Mouse (Mus musculus) neural tube, embryonic 15.5 days (tissue): ENCODE results near the gene Pank1. TPM values are rescaled to one million over a fixed set of nuclear protein-coding genes. Genes with fewer than 3 reads are reported as not detected.

Source experiments
- ATAC-seq: fragments of 200-750 bp; cut with Nextera tagmentation; 2 replicates; pipeline ENCODE4 v1.8.0; 2017; ENCODE audit warnings: mild to moderate bottlenecking, moderate TSS enrichment, moderate library complexity; ENCODE audit not compliant: low FRiP score
- H3K27ac ChIP-seq: fragments of 300-500 bp; sonication (generic); replicated peaks from 2 replicates; pipeline ENCODE4 v1.5.1; 2015; ENCODE audit warnings: mild to moderate bottlenecking, inconsistent platforms
- H3K27me3 ChIP-seq: fragments of 300-500 bp; sonication (generic); replicated peaks from 2 replicates; pipeline ENCODE4 v1.6.1; 2015; ENCODE audit warnings: inconsistent platforms
- H3K36me3 ChIP-seq: fragments of 300-500 bp; sonication (generic); 2 replicates; pipeline ENCODE4 v1.6.1; 2015; ENCODE audit warnings: inconsistent platforms
- H3K4me1 ChIP-seq: fragments of 300-500 bp; sonication (generic); 2 replicates; pipeline ENCODE4 v1.6.1; 2015; ENCODE audit warnings: inconsistent platforms
- H3K4me2 ChIP-seq: fragments of 300-500 bp; sonication (generic); 2 replicates; pipeline ENCODE4 v1.6.1; 2015; ENCODE audit warnings: inconsistent platforms, mild to moderate bottlenecking, moderate library complexity
- H3K4me3 ChIP-seq: fragments of 300-500 bp; sonication (generic); replicated peaks from 2 replicates; pipeline ENCODE4 v1.5.1; 2015; ENCODE audit warnings: mild to moderate bottlenecking, inconsistent platforms
- H3K9ac ChIP-seq: fragments of 300-500 bp; sonication (generic); replicated peaks from 2 replicates; pipeline ENCODE4 v1.6.1; 2015; ENCODE audit warnings: mild to moderate bottlenecking, inconsistent platforms
- H3K9me3 ChIP-seq: fragments of 300-500 bp; sonication (generic); replicated peaks from 2 replicates; pipeline ENCODE4 v1.6.1; 2016; ENCODE audit warnings: inconsistent platforms
- WGBS: fragments of 180-500 bp; shearing (Covaris S2); methylation state at CpG from one replicate; pipeline ENCODE4 v1.1.7; 2015; ENCODE audit warnings: mixed read lengths; 5-methylcytosine and 5-hydroxymethylcytosine counted together
- polyA plus RNA-seq: library from polyadenylated mRNA; unstranded; fragments of >200 nt; fragmentation: Nextera tagmentation; extraction: Ambion mirVana; gene quantifications from 2 replicates; pipeline ENCODE4 v1.2.1, GENCODE M21; 2015

Gene Pank1
- polyA plus RNA-seq, 1 experiment from 2014 or later: 10.7 TPM

GRCm38 (mm10) chr19:34877898-34878602 is 1.2 kb downstream of the Pank1 start:
- Histone ChIP-seq H3K9ac (peak overlapping the region; percentile 89), H3K27me3 (no peaks in the 10 kb centered on the region), H3K4me3 (peak overlapping the region; percentile 75), H3K4me1 (peaks cover 25% of the 10 kb centered on the region), H3K4me2 (peak overlapping the region; percentile 81), H3K9me3 (no peaks in the 10 kb centered on the region), H3K27ac (peak overlapping the region; percentile 97), H3K36me3 (no peaks in the 10 kb centered on the region)
- ATAC-seq: peak; percentile 95
- 0% methylated on average over 45 of the region's 45 CpGs for WGBS

- peak overlapping the region; percentile 81 for H3K4me2 ChIP-seq
- ATAC-seq: no peak
- H3K27ac ChIP-seq: no peak overlapping the region
- no peaks in the 10 kb centered on the region for H3K36me3 ChIP-seq
- H3K4me1 ChIP-seq: peaks cover 25% of the 10 kb centered on the region
- no peaks in the 10 kb centered on the region for H3K9me3 ChIP-seq
- no peaks in the 10 kb centered on the region for H3K27me3 ChIP-seq
- H3K4me3 ChIP-seq: no peak overlapping the region
- 79% methylated on average over 7 of the region's 7 CpGs for WGBS
- no peak overlapping the region for H3K9ac ChIP-seq
Observed at GRCm38 (mm10) chr19:34876676-34877075, 2.6 kb downstream of the Pank1 start.

GRCm38 (mm10) chr19:34869375-34869774 is 9.9 kb downstream of the Pank1 start:
- 91% methylated on average over 3 of the region's 3 CpGs for WGBS
- Histone ChIP-seq H3K9ac (no peak overlapping the region), H3K4me3 (no peak overlapping the region), H3K27me3 (no peaks in the 10 kb centered on the region), H3K4me1 (no peaks in the 10 kb centered on the region), H3K27ac (no peak overlapping the region), H3K36me3 (no peaks in the 10 kb centered on the region), H3K9me3 (no peaks in the 10 kb centered on the region; the same call in 1 of the 2 replicates), H3K4me2 (no peak overlapping the region)
- ATAC-seq: no peak

- no peaks in the 10 kb centered on the region for H3K4me1 ChIP-seq
- H3K27ac ChIP-seq: no peak overlapping the region
- no peak overlapping the region for H3K9ac ChIP-seq
- H3K36me3 ChIP-seq: no peaks in the 10 kb centered on the region
- no peak overlapping the region for H3K4me3 ChIP-seq
- H3K9me3 ChIP-seq: no peaks in the 10 kb centered on the region; the same call in 1 of the 2 replicates
- H3K27me3 ChIP-seq: no peaks in the 10 kb centered on the region
- H3K4me2 ChIP-seq: no peak overlapping the region
- WGBS: 93% methylated on average over 8 of the region's 8 CpGs
- no peak for ATAC-seq
Observed at GRCm38 (mm10) chr19:34868093-34868741, 11.0 kb downstream of the Pank1 start.

GRCm38 (mm10) chr19:34863737-34864136 is 15.5 kb downstream of the Pank1 start:
- Histone ChIP-seq H3K27ac (no peak overlapping the region), H3K27me3 (no peaks in the 10 kb centered on the region), H3K4me1 (0 out of 2 replicates have a peak, but pooled peaks cover 2% of the 10 kb centered on the region), H3K9me3 (no peaks in the 10 kb centered on the region; the same call in 1 of the 2 replicates), H3K4me2 (no peak overlapping the region), H3K36me3 (no peaks in the 10 kb centered on the region), H3K4me3 (no peak overlapping the region), H3K9ac (no peak overlapping the region)
- ATAC-seq: no peak
- 89% methylated on average over 6 of the region's 6 CpGs for WGBS

GRCm38 (mm10) chr19:34856021-34856651 is 23.1 kb downstream of the Pank1 start:
- H3K36me3 ChIP-seq: no peaks in the 10 kb centered on the region
- no peak overlapping the region for H3K27ac ChIP-seq
- no peak overlapping the region for H3K9ac ChIP-seq
- peak; percentile 66 for ATAC-seq
- H3K4me2 ChIP-seq: no peak overlapping the region
- no peaks in the 10 kb centered on the region for H3K27me3 ChIP-seq
- H3K4me3 ChIP-seq: no peak overlapping the region
- 57% methylated on average over 12 of the region's 12 CpGs for WGBS
- H3K4me1 ChIP-seq: peaks cover 12% of the 10 kb centered on the region
- H3K9me3 ChIP-seq: no peaks in the 10 kb centered on the region

GRCm38 (mm10) chr19:34851161-34851560 is 28.1 kb downstream of the Pank1 start:
- ATAC-seq: no peak
- no peaks in the 10 kb centered on the region for H3K9me3 ChIP-seq
- WGBS: 92% methylated on average over 3 of the region's 3 CpGs
- no peaks in the 10 kb centered on the region for H3K27me3 ChIP-seq
- H3K9ac ChIP-seq: no peak overlapping the region
- H3K4me2 ChIP-seq: no peak overlapping the region
- H3K36me3 ChIP-seq: no peaks in the 10 kb centered on the region
- peaks cover 3% of the 10 kb centered on the region for H3K4me1 ChIP-seq
- H3K4me3 ChIP-seq: no peak overlapping the region
- H3K27ac ChIP-seq: no peak overlapping the region

- Histone ChIP-seq H3K4me3 (no peak overlapping the region), H3K27ac (no peak overlapping the region), H3K4me2 (no peak overlapping the region), H3K9me3 (no peaks in the 10 kb centered on the region), H3K27me3 (no peaks in the 10 kb centered on the region), H3K9ac (no peak overlapping the region), H3K4me1 (0 out of 2 replicates have a peak, but pooled peaks cover 2% of the 10 kb centered on the region), H3K36me3 (no peaks in the 10 kb centered on the region)
- 95% methylated on average over 7 of the region's 7 CpGs for WGBS
- no peak for ATAC-seq
Observed at GRCm38 (mm10) chr19:34849426-34849825, 29.8 kb downstream of the Pank1 start.

GRCm38 (mm10) chr19:34848164-34848563 is 31.1 kb downstream of the Pank1 start:
- no peaks in the 10 kb centered on the region for H3K36me3 ChIP-seq
- H3K27me3 ChIP-seq: no peaks in the 10 kb centered on the region
- H3K27ac ChIP-seq: no peak overlapping the region
- no peaks in the 10 kb centered on the region for H3K9me3 ChIP-seq
- ATAC-seq: no peak
- H3K4me3 ChIP-seq: no peak overlapping the region
- no peak overlapping the region for H3K9ac ChIP-seq
- H3K4me2 ChIP-seq: no peak overlapping the region
- 0 out of 2 replicates have a peak, but pooled peaks cover 4% of the 10 kb centered on the region for H3K4me1 ChIP-seq
- WGBS: 91% methylated on average over 9 of the region's 9 CpGs

- H3K27me3 ChIP-seq: no peaks in the 10 kb centered on the region
- no peak overlapping the region for H3K27ac ChIP-seq
- peaks cover 9% of the 10 kb centered on the region; the same call in 1 of the 2 replicates for H3K4me1 ChIP-seq
- H3K36me3 ChIP-seq: no peaks in the 10 kb centered on the region
- H3K9ac ChIP-seq: no peak overlapping the region
- 90% methylated on average over 3 of the region's 3 CpGs for WGBS
- no peaks in the 10 kb centered on the region for H3K9me3 ChIP-seq
- ATAC-seq: no peak
- no peak overlapping the region for H3K4me2 ChIP-seq
- H3K4me3 ChIP-seq: no peak overlapping the region
Observed at GRCm38 (mm10) chr19:34847103-34847502, 32.2 kb downstream of the Pank1 start.

- WGBS: 73% methylated on average over 12 of the region's 12 CpGs
- Histone ChIP-seq H3K9me3 (no peaks in the 10 kb centered on the region), H3K27ac (no peak overlapping the region), H3K36me3 (no peaks in the 10 kb centered on the region), H3K9ac (no peak overlapping the region), H3K4me3 (no peak overlapping the region), H3K4me1 (peaks cover 14% of the 10 kb centered on the region; the same call in 1 of the 2 replicates), H3K4me2 (no peak overlapping the region), H3K27me3 (no peaks in the 10 kb centered on the region)
- ATAC-seq: no peak
Observed at GRCm38 (mm10) chr19:34846508-34847038, 32.7 kb downstream of the Pank1 start.
